Mouse (Mus musculus) midbrain, embryonic 12.5 days (tissue): Measurements from ENCODE around the gene Optc. TPM values are rescaled to one million over a fixed set of nuclear protein-coding genes. Genes with fewer than 3 reads are reported as not detected.

Source experiments
- ATAC-seq: fragments of 200-750 bp; cut with Nextera tagmentation; 2 replicates; pipeline ENCODE4 v1.8.0; 2017; ENCODE audit warnings: low read depth, moderate TSS enrichment, moderate library complexity; ENCODE audit not compliant: low FRiP score
- H3K27ac ChIP-seq: fragments of 300-500 bp; sonication (generic); replicated peaks from 2 replicates; pipeline ENCODE4 v1.5.1; 2016; ENCODE audit warnings: mild to moderate bottlenecking
- H3K27me3 ChIP-seq: fragments of 300-500 bp; sonication (generic); 2 replicates; pipeline ENCODE4 v1.6.1; 2016; ENCODE audit warnings: mild to moderate bottlenecking
- H3K36me3 ChIP-seq: fragments of 300-500 bp; sonication (generic); 2 replicates; pipeline ENCODE4 v1.6.1; 2016
- H3K4me1 ChIP-seq: fragments of 300-500 bp; sonication (generic); 2 replicates; pipeline ENCODE4 v1.6.1; 2016
- H3K4me2 ChIP-seq: fragments of 300-500 bp; sonication (generic); replicated peaks from 2 replicates; pipeline ENCODE4 v1.6.1; 2016; ENCODE audit warnings: mild to moderate bottlenecking, moderate library complexity
- H3K4me3 ChIP-seq: fragments of 300-500 bp; sonication (generic); 2 replicates; pipeline ENCODE4 v1.5.1; 2016; ENCODE audit warnings: mild to moderate bottlenecking
- H3K9ac ChIP-seq: fragments of 300-500 bp; sonication (generic); replicated peaks from 2 replicates; pipeline ENCODE4 v1.6.1; 2016; ENCODE audit warnings: mild to moderate bottlenecking, moderate library complexity
- H3K9me3 ChIP-seq: fragments of 300-500 bp; sonication (generic); 2 replicates; pipeline ENCODE4 v1.6.1; 2016; ENCODE audit warnings: mild to moderate bottlenecking
- WGBS: fragments of 180-500 bp; shearing (Covaris S2); methylation state at CpG from one replicate; pipeline ENCODE4 v1.1.7; 2016; 5-methylcytosine and 5-hydroxymethylcytosine counted together
- polyA plus RNA-seq: library from polyadenylated mRNA; unstranded; fragments of >200 nt; fragmentation: Nextera tagmentation; extraction: Ambion mirVana; gene quantifications from 2 replicates; pipeline ENCODE4 v1.2.1, GENCODE M21; 2016

Gene Optc
- polyA plus RNA-seq, 1 experiment from 2014 or later: 3.0 TPM

- Histone ChIP-seq H3K36me3 (no peaks in the 10 kb centered on the region), H3K4me1 (peaks cover 6% of the 10 kb centered on the region; the same call in 1 of the 2 replicates), H3K4me3 (no peak overlapping the region), H3K4me2 (no peak overlapping the region), H3K27ac (no peak overlapping the region), H3K9ac (no peak overlapping the region), H3K27me3 (no peaks in the 10 kb centered on the region), H3K9me3 (no peaks in the 10 kb centered on the region)
- WGBS: 88% methylated on average over 6 of the region's 6 CpGs
- no peak for ATAC-seq
These were observed 34.5 kb downstream of the Optc start for GRCm38 (mm10) chr1:133873086-133873813.

DNA sequence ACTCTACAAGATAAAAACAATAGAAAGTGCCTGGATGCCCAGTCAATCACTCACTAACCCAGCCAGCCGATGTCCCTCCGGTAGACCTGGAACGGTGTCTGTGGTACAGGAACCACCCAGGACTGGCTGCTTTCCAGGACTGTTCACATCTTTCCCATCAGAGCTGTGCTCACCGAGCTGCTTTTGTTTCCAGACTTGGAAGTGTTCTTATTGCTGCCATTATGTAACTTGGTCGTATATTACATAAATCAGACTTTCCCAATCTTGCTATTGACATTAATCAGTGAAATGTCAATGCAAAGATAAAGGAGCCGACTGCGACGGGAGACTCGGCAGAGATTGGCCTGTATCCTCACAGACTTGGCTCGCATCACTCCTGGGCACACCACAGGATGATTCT is 36.6 kb downstream of the Optc start:
- Histone ChIP-seq H3K9ac (no peak overlapping the region), H3K27ac (no peak overlapping the region), H3K4me3 (no peak overlapping the region), H3K9me3 (no peaks in the 10 kb centered on the region), H3K4me1 (peaks cover 6% of the 10 kb centered on the region; the same call in 1 of the 2 replicates), H3K27me3 (no peaks in the 10 kb centered on the region), H3K4me2 (no peak overlapping the region), H3K36me3 (no peaks in the 10 kb centered on the region)
- 89% methylated on average over 10 of the region's 10 CpGs for WGBS
- no peak for ATAC-seq

DNA sequence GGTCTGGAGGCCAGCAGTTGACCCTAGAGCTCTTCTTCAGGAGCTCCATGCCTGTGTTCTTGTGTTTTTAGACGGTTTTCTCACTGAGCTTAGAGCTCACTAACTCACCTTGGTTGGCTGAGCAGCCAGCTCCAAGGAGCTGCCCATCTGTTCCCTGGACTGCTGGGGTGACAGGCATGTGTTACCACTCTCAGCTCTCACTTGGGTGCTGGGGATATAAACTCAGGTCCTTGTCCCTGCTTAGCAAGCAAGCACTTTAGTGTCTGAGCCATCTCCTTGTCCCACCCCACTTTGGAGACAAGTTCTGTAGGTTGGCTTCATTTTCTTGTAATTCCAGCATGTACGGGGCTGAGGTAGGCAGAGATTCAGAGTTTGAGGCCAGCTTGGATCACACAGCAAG is 38.6 kb downstream of the Optc start:
- H3K36me3 ChIP-seq: no peaks in the 10 kb centered on the region
- H3K4me1 ChIP-seq: no peaks in the 10 kb centered on the region
- H3K4me2 ChIP-seq: no peak overlapping the region
- WGBS: 73% methylated on average over 2 of the region's 2 CpGs
- H3K9ac ChIP-seq: no peak overlapping the region
- H3K27me3 ChIP-seq: no peaks in the 10 kb centered on the region
- no peak for ATAC-seq
- no peak overlapping the region for H3K27ac ChIP-seq
- no peaks in the 10 kb centered on the region for H3K9me3 ChIP-seq
- no peak overlapping the region for H3K4me3 ChIP-seq

GRCm38 (mm10) chr1:133863257-133863997 is 44.4 kb downstream of the Optc start:
- Histone ChIP-seq H3K4me2 (no peak overlapping the region), H3K4me3 (no peak overlapping the region), H3K9ac (no peak overlapping the region), H3K27me3 (no peaks in the 10 kb centered on the region), H3K36me3 (no peaks in the 10 kb centered on the region), H3K4me1 (peaks cover 22% of the 10 kb centered on the region), H3K27ac (0 out of 2 replicates have a peak overlapping the region, but pooled peaks have one; percentile 25), H3K9me3 (no peaks in the 10 kb centered on the region)
- ATAC-seq: no peak
- WGBS: 35% methylated on average over 10 of the region's 10 CpGs

- Histone ChIP-seq H3K27ac (no peak overlapping the region), H3K27me3 (peaks cover 22% of the 10 kb centered on the region), H3K9ac (no peak overlapping the region), H3K4me3 (no peak overlapping the region), H3K36me3 (no peaks in the 10 kb centered on the region), H3K4me1 (peaks cover 24% of the 10 kb centered on the region), H3K4me2 (no peak overlapping the region), H3K9me3 (no peaks in the 10 kb centered on the region)
- WGBS: 76% methylated on average over 5 of the region's 5 CpGs
- no peak for ATAC-seq
These were observed 46.8 kb downstream of the Optc start for GRCm38 (mm10) chr1:133861028-133861427.

GRCm38 (mm10) chr1:133859821-133860711 is 47.7 kb downstream of the Optc start:
- H3K4me3 ChIP-seq: no peak overlapping the region
- H3K4me2 ChIP-seq: no peak overlapping the region
- no peaks in the 10 kb centered on the region for H3K9me3 ChIP-seq
- peak overlapping the region; percentile 68 for H3K27ac ChIP-seq
- H3K9ac ChIP-seq: no peak overlapping the region
- no peaks in the 10 kb centered on the region for H3K36me3 ChIP-seq
- ATAC-seq: no peak
- peaks cover 24% of the 10 kb centered on the region for H3K27me3 ChIP-seq
- H3K4me1 ChIP-seq: peaks cover 34% of the 10 kb centered on the region
- 80% methylated on average over 20 of the region's 20 CpGs for WGBS

- WGBS: 30% methylated on average over 6 of the region's 6 CpGs
- H3K27me3 ChIP-seq: peaks cover 24% of the 10 kb centered on the region
- H3K27ac ChIP-seq: peak overlapping the region; percentile 68
- no peaks in the 10 kb centered on the region for H3K36me3 ChIP-seq
- H3K4me1 ChIP-seq: peaks cover 38% of the 10 kb centered on the region
- no peak overlapping the region for H3K9ac ChIP-seq
- peak; percentile 45 for ATAC-seq
- no peak overlapping the region for H3K4me3 ChIP-seq
- H3K9me3 ChIP-seq: no peaks in the 10 kb centered on the region
- H3K4me2 ChIP-seq: no peak overlapping the region
These were observed 48.5 kb downstream of the Optc start for GRCm38 (mm10) chr1:133859257-133859656.

DNA sequence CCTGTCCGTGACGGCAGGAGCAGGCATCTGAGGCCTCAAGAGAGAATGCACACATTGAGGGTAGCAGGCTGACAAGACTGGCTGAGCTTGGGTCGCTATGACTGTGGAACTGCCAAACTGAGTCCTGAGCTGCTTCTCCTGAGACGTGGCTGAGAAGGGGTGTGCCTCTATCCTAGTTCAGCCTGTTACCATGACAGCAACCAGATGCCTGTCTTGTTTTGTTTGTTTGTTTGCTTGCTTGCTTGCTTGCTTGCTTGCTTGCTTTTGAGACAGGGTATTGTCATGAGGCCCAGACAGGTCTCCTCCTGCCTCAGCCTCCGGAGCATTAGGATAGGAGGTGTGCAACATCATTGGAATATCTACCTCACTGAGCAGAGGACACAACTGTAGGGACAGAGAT is 50.0 kb downstream of the Optc start:
- no peak overlapping the region for H3K4me3 ChIP-seq
- peaks cover 35% of the 10 kb centered on the region for H3K4me1 ChIP-seq
- no peak overlapping the region for H3K4me2 ChIP-seq
- peaks cover 39% of the 10 kb centered on the region for H3K27me3 ChIP-seq
- H3K27ac ChIP-seq: no peak overlapping the region
- no peak for ATAC-seq
- H3K9me3 ChIP-seq: no peaks in the 10 kb centered on the region
- H3K9ac ChIP-seq: no peak overlapping the region
- WGBS: 82% methylated on average over 5 of the region's 5 CpGs
- no peaks in the 10 kb centered on the region for H3K36me3 ChIP-seq

GRCm38 (mm10) chr1:133857171-133857570 is 50.6 kb downstream of the Optc start:
- H3K9me3 ChIP-seq: no peaks in the 10 kb centered on the region
- peaks cover 40% of the 10 kb centered on the region for H3K27me3 ChIP-seq
- peaks cover 35% of the 10 kb centered on the region for H3K4me1 ChIP-seq
- no peak overlapping the region for H3K27ac ChIP-seq
- H3K4me3 ChIP-seq: no peak overlapping the region
- no peaks in the 10 kb centered on the region for H3K36me3 ChIP-seq
- H3K9ac ChIP-seq: no peak overlapping the region
- H3K4me2 ChIP-seq: no peak overlapping the region
- no peak for ATAC-seq
- 92% methylated on average over 5 of the region's 5 CpGs for WGBS

GRCm38 (mm10) chr1:133856655-133857054 is 51.1 kb downstream of the Optc start:
- 59% methylated on average over 3 of the region's 3 CpGs for whole genome bisulfite sequencing
- ATAC-seq: no peak

DNA sequence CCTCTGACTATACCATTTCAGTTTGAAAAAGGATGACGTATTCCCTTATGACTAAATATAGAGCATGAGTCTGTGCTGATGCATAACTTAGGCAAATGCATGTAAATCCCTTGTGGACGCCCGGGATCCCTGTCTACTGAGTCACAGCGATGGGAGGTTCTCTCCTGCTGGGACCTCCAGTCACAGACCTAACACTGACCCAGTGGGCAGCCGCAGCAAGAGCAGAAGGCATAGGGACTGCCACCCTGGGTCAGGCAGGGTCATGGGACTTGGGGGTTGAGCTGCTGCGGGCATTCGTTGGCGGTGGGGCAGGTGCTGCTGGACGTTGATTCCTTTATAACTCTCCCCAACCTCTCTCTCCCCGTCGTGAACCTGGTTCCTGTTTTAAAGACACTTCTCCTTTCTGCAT is 51.7 kb downstream of the Optc start:
- no peak overlapping the region for H3K4me2 ChIP-seq
- no peak overlapping the region for H3K27ac ChIP-seq
- no peak overlapping the region for H3K9ac ChIP-seq
- H3K4me3 ChIP-seq: no peak overlapping the region
- peaks cover 35% of the 10 kb centered on the region for H3K4me1 ChIP-seq
- peaks cover 42% of the 10 kb centered on the region for H3K27me3 ChIP-seq
- no peaks in the 10 kb centered on the region for H3K36me3 ChIP-seq
- no peaks in the 10 kb centered on the region for H3K9me3 ChIP-seq
- 7% methylated on average over 11 of the region's 11 CpGs for WGBS
- ATAC-seq: 0 out of 2 replicates have a peak, but pooled peaks have one; percentile 28

More at GRCm38 (mm10) chr1:133856655-133857054, 51.1 kb downstream of the Optc start:
- peaks cover 35% of the 10 kb centered on the region for H3K4me1 ChIP-seq
- peaks cover 40% of the 10 kb centered on the region for H3K27me3 ChIP-seq
- H3K4me3 ChIP-seq: no peak overlapping the region
- H3K4me2 ChIP-seq: no peak overlapping the region
- no peaks in the 10 kb centered on the region for H3K9me3 ChIP-seq
- H3K9ac ChIP-seq: no peak overlapping the region
- no peaks in the 10 kb centered on the region for H3K36me3 ChIP-seq
- H3K27ac ChIP-seq: no peak overlapping the region
